Mouse (Mus musculus) hindbrain, embryonic 14.5 days (tissue): Measurements from ENCODE around the gene Moap1. TPM values are rescaled to one million over a fixed set of nuclear protein-coding genes. Genes with fewer than 3 reads are reported as not detected.

Experiments
- ATAC-seq: fragments of 200-750 bp; cut with Nextera tagmentation; 2 replicates; pipeline ENCODE4 v1.8.0; 2017; ENCODE audit warnings: moderate number of reproducible peaks, mild to moderate bottlenecking, moderate TSS enrichment, moderate library complexity; ENCODE audit not compliant: low FRiP score
- DNase-seq: peaks from one replicate; pipeline ENCODE4 v3.0.0-alpha.2; 2015; ENCODE audit warnings: low spot score
- H3K27ac ChIP-seq: fragments of 300-500 bp; sonication (generic); 2 replicates; pipeline ENCODE4 v1.5.1; 2014; ENCODE audit warnings: mild to moderate bottlenecking, moderate library complexity
- H3K27me3 ChIP-seq: fragments of 300-500 bp; sonication (generic); 2 replicates; pipeline ENCODE4 v1.6.1; 2014; ENCODE audit warnings: mild to moderate bottlenecking, low read length, mixed read lengths; ENCODE audit not compliant: control insufficient read depth, insufficient read depth
- H3K36me3 ChIP-seq: fragments of 300-500 bp; sonication (generic); replicated peaks from 2 replicates; pipeline ENCODE4 v1.6.1; 2014; ENCODE audit not compliant: control insufficient read depth, insufficient read depth
- H3K4me1 ChIP-seq: fragments of 300-500 bp; sonication (generic); replicated peaks from 2 replicates; pipeline ENCODE4 v1.6.1; 2014; ENCODE audit warnings: antibody characterized with exemption, low read length, mixed read lengths; ENCODE audit not compliant: control insufficient read depth, insufficient read depth
- H3K4me2 ChIP-seq: fragments of 300-500 bp; sonication (generic); replicated peaks from 2 replicates; pipeline ENCODE4 v1.6.1; 2014; ENCODE audit warnings: mild to moderate bottlenecking, moderate library complexity
- H3K4me3 ChIP-seq: fragments of 300-500 bp; sonication (generic); replicated peaks from 2 replicates; pipeline ENCODE4 v1.5.1; 2014; ENCODE audit warnings: mild to moderate bottlenecking, low read length
- H3K9ac ChIP-seq: fragments of 300-500 bp; sonication (generic); 2 replicates; pipeline ENCODE4 v1.6.1; 2014
- H3K9me3 ChIP-seq: fragments of 300-500 bp; sonication (generic); 2 replicates; pipeline ENCODE4 v1.6.1; 2016; ENCODE audit warnings: low read length; ENCODE audit not compliant: control insufficient read depth
- WGBS: fragments of 180-500 bp; shearing (Covaris S2); extraction: QIAGEN DNeasy Blood & Tissue Kit; methylation state at CpG from one replicate; pipeline ENCODE4 v1.1.7; 2014; 5-methylcytosine and 5-hydroxymethylcytosine counted together
- polyA plus RNA-seq: library from polyadenylated mRNA; unstranded; fragments of >200 nt; fragmentation: Nextera tagmentation; extraction: Ambion mirVana; gene quantifications from 2 replicates; pipeline ENCODE4 v1.2.1, GENCODE M21; 2014

Gene Moap1
- polyA plus RNA-seq, 1 experiment from 2014 or later: 64.6 TPM

DNA sequence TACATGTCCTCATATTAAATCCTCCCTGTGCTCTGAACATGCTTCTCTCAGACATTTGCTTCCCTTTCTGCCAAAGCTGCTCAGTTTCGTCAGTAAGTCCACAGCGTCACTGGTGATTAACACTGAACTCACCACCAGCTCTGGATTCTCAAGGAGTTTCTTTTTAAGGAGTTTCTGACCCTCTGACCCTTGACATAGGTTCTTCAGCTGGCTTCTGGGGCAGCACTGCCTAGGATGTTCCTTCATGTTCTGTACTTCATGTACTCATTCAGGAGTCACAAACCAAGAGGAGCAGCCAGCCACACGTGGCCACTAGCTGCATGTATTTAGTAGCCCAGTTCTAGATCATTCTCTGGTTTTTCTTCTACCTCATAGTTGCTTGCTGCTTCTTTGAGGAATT lies 4.8 kb upstream of the Moap1 start:
- no peak for DNase-seq
- Histone ChIP-seq H3K4me3 (no peak overlapping the region), H3K36me3 (peaks cover 16% of the 10 kb centered on the region), H3K9ac (no peak overlapping the region), H3K9me3 (no peaks in the 10 kb centered on the region), H3K4me2 (no peak overlapping the region), H3K27ac (no peak overlapping the region), H3K4me1 (peaks cover 11% of the 10 kb centered on the region), H3K27me3 (no peaks in the 10 kb centered on the region)
- WGBS: 90% methylated on average over 3 of the region's 3 CpGs
- ATAC-seq: no peak

DNA sequence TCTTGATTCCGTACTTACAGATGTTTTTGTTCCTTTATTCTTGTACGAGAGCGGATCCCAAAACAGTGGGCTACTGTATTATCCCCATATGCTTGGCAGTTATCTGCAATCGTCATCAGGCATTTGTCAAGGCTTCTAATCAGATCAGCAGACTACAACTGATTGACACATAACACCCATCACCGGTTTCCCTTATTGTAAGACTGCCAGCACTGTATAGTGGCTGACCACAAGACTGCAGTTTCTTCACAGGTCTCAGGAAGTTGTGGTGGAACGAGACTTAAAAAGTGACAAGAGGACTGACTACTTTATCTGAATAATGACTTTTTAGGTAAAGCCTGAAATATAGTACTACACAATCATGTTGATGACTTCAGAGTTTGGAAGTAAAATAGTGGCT lies 1.4 kb upstream of the Moap1 start:
- H3K9ac ChIP-seq: peak overlapping the region; percentile 13; the same call in 1 of the 2 replicates
- H3K4me3 ChIP-seq: no peak overlapping the region; the same call in 1 of the 2 replicates
- peak overlapping the region; percentile 86 for H3K4me2 ChIP-seq
- no peak overlapping the region for H3K27ac ChIP-seq
- ATAC-seq (no peak), DNase-seq (no peak)
- peaks cover 23% of the 10 kb centered on the region for H3K36me3 ChIP-seq
- no peaks in the 10 kb centered on the region for H3K27me3 ChIP-seq
- no peaks in the 10 kb centered on the region for H3K9me3 ChIP-seq
- WGBS: 63% methylated on average over 6 of the region's 6 CpGs
- peaks cover 22% of the 10 kb centered on the region for H3K4me1 ChIP-seq

- peak overlapping the region; percentile 86 for H3K4me2 ChIP-seq
- H3K9me3 ChIP-seq: no peaks in the 10 kb centered on the region
- peaks cover 22% of the 10 kb centered on the region for H3K4me1 ChIP-seq
- H3K4me3 ChIP-seq: peak overlapping the region; percentile 92
- under 1% methylated on average over 33 of the region's 33 CpGs for WGBS
- H3K27ac ChIP-seq: peak overlapping the region; percentile 92
- ATAC-seq (peak; percentile 80), DNase-seq (no peak)
- H3K27me3 ChIP-seq: no peaks in the 10 kb centered on the region
- peak overlapping the region; percentile 85 for H3K9ac ChIP-seq
- peaks cover 11% of the 10 kb centered on the region for H3K36me3 ChIP-seq
Observed at GRCm38 (mm10) chr12:102743036-102743588, 349 bp downstream of the Moap1 start.

DNA sequence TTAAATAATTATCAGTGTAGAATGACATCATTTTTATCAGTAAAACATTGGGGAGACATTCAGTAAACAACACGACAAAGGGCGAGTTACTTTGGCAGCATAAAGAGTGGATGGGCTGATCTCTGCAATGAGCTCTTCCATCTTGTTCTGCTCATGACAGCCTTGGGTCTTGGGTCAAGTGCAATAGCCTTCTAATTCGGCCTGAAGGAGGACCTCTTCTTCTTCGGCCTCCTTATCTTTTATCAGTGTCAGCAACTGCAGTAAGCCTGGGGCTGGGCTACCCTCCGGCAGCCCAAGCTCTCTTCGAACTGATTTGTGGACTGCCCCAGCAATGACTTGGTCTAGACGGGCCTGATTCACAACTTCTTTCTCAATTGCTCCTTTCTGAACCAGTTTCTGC lies 1.4 kb downstream of the Moap1 start:
- Histone ChIP-seq H3K27ac (no peak overlapping the region), H3K36me3 (peaks cover 6% of the 10 kb centered on the region; the same call in 1 of the 2 replicates), H3K4me3 (peak overlapping the region; percentile 92; the same call in 1 of the 2 replicates), H3K4me2 (peak overlapping the region; percentile 86), H3K9ac (peak overlapping the region; percentile 85), H3K4me1 (peaks cover 22% of the 10 kb centered on the region), H3K27me3 (no peaks in the 10 kb centered on the region), H3K9me3 (no peaks in the 10 kb centered on the region)
- WGBS: 88% methylated on average over 7 of the region's 7 CpGs
- no peak for DNase-seq
- no peak for ATAC-seq

DNA sequence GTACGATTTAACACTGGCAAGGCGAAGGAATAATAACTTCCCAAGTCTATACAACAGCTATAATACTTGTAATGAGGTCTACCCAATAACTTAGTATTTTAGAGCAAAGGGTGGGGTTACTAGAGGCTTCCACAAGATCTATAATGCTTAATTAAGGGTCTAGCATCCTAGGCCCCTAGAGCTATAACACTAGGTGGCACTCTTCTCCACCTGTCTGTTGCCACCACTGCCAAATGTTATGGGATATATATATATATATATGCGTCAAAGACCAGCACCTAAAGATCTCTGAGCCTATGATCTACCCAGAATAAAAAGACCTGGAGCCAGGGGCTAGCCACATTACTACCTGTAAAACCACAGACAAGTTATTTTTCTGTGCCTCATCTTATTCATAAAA lies 3.2 kb downstream of the Moap1 start:
- peaks cover 6% of the 10 kb centered on the region; the same call in 1 of the 2 replicates for H3K36me3 ChIP-seq
- H3K27ac ChIP-seq: no peak overlapping the region
- no peak overlapping the region for H3K4me2 ChIP-seq
- H3K9ac ChIP-seq: no peak overlapping the region
- 69% methylated on average over 3 of the region's 3 CpGs for WGBS
- peak; percentile 44 for DNase-seq
- no peak overlapping the region for H3K4me3 ChIP-seq
- no peaks in the 10 kb centered on the region for H3K9me3 ChIP-seq
- ATAC-seq: no peak
- no peaks in the 10 kb centered on the region for H3K27me3 ChIP-seq
- H3K4me1 ChIP-seq: peaks cover 22% of the 10 kb centered on the region

DNA sequence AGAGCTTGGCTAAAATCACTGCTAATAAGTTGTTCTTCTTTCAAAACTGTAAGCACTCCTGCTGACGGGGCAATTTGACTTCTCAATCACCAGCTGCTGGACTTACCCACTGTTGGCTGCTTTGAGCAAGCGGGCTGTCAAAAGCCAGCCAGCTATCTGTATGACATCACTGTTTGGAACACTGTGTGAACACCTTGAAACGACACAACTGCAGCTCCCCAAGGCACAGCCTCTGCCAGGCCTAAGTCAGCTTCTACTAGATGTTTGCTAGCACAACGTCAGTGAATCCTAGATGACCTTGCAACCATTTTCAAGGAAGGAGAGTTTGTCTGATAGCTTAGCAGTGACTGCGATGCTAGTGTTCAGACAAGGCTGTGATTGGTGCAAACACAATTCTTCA lies 4.4 kb downstream of the Moap1 start:
- no peaks in the 10 kb centered on the region for H3K9me3 ChIP-seq
- WGBS: 83% methylated on average over 5 of the region's 5 CpGs
- no peak overlapping the region for H3K4me3 ChIP-seq
- no peaks in the 10 kb centered on the region for H3K27me3 ChIP-seq
- H3K36me3 ChIP-seq: peaks cover 6% of the 10 kb centered on the region; the same call in 1 of the 2 replicates
- H3K9ac ChIP-seq: no peak overlapping the region
- peaks cover 13% of the 10 kb centered on the region for H3K4me1 ChIP-seq
- H3K27ac ChIP-seq: no peak overlapping the region
- no peak overlapping the region for H3K4me2 ChIP-seq
- DNase-seq (no peak), ATAC-seq (no peak)

- peaks cover 13% of the 10 kb centered on the region for H3K4me1 ChIP-seq
- 12% methylated on average over 5 of the region's 5 CpGs for WGBS
- H3K36me3 ChIP-seq: no peaks in the 10 kb centered on the region
- no peaks in the 10 kb centered on the region for H3K27me3 ChIP-seq
- ATAC-seq (no peak), DNase-seq (peak; percentile 57)
- no peak overlapping the region for H3K4me3 ChIP-seq
- no peak overlapping the region for H3K27ac ChIP-seq
- no peaks in the 10 kb centered on the region for H3K9me3 ChIP-seq
- H3K9ac ChIP-seq: no peak overlapping the region
- no peak overlapping the region for H3K4me2 ChIP-seq
Observed at GRCm38 (mm10) chr12:102733381-102733780, 10.1 kb downstream of the Moap1 start.

- Histone ChIP-seq H3K4me2 (peak overlapping the region; percentile 45), H3K27me3 (no peaks in the 10 kb centered on the region), H3K9me3 (no peaks in the 10 kb centered on the region), H3K9ac (peak overlapping the region; percentile 18; the same call in 1 of the 2 replicates), H3K4me3 (no peak overlapping the region; the same call in 1 of the 2 replicates), H3K36me3 (no peaks in the 10 kb centered on the region), H3K4me1 (peaks cover 13% of the 10 kb centered on the region), H3K27ac (peak overlapping the region; percentile 88)
- peak; percentile 58 for ATAC-seq
- 24% methylated on average over 16 of the region's 16 CpGs for WGBS
- DNase-seq: peak; percentile 32
Observed at GRCm38 (mm10) chr12:102730798-102731619, 12.5 kb downstream of the Moap1 start.
